Mouse (Mus musculus): ENCODE measurements around the gene Wasf3.

Gene Wasf3

DNA sequence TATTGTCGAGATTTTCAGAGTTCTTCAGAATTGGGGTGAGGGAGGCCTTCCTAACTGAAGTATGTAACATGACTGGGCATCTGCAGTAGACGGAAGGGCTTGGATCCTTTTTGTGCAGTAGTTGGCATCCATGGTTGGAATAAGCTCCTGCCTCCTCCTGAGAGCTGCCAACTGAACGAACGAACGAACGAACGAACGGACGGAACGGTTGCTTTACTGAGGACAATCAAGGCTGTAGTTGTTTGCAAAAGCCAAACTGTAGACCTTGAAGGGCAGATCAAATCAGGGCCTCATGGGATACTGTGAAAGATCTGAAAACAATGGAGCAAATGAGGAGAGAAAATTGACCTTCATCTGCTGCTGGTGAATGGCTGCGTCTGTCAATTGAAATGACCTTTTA lies 17.5 kb downstream of the Wasf3 start:
- no peak for DNase-seq

DNA sequence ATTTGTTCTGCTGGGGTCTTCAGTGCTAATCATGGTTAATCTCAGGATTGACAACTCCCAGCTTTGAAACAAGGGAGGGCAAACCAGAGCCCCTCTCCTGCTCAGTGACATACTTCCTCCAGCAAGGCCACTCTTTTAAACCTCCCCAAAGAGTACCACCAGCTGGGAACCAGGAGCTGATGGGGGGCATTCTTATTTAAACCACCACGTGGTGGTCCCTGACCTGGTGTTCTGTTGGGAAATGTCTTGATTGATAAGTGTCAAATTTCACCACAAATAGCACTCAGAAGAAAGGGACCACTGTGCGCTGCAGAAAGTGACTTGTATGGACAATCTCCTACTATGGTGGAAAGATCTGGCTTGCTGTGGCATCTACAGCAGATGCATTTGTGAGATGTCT lies 19.1 kb downstream of the Wasf3 start:
- DNase-seq: no peak

DNA sequence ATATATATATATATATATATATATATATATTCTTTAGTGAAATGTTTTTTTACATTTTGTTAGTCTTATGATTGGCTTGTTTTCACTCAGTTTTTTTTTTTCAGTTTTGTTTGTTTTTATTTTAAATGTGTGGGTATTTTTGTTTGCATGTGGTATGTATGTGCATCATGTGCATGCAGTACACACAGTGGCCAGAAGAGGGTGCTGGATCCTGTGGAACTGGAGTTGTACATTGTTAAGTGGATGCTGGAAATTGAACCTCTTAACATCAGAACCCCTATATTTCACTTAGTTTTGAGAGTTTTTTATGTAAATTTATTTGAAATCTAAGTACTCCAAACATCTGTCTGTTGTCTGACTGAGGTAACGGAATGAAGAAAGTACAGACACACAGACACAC lies 21.3 kb downstream of the Wasf3 start:
- no peak for DNase-seq

DNA sequence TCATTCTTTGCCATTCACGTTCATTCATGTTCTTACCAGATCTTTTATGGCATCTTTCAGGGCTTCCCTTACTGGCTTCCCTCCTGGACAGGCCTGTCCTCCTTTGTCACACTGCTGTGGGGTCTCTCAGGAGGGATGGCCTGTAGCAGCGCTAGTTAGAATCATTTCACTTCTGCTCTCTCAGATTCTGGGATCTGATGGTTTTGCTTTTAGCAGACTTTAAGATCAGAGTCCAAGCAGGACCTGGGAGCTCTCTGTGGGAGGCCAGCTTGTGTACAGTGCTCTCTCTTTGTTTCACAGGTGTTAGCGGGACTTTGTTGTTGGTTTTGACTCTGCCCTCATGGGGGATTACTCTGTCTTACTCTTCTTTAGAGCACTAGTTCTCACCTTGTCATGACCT lies 23.0 kb downstream of the Wasf3 start:
- DNase-seq: no peak

DNA sequence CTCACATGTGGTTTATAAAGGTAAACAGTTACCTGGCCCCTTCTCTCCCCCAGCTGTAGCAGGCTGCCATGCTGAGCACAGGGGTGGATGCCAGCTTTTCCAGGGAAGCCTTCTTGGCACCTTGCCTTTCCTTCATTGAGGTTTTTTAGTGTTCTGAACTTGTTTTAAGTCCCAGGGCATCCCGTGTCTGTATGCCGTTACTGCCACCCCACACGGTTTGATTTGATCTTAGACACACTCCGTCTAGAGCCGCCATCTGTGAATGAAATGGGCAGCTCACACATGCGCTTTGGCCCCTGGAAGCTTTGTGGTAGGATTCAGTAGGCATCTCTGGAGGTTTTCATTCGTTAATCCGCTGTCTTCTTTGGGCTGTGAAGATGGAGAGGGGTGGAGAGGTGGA lies 23.8 kb downstream of the Wasf3 start:
- DNase-seq: no peak

DNA sequence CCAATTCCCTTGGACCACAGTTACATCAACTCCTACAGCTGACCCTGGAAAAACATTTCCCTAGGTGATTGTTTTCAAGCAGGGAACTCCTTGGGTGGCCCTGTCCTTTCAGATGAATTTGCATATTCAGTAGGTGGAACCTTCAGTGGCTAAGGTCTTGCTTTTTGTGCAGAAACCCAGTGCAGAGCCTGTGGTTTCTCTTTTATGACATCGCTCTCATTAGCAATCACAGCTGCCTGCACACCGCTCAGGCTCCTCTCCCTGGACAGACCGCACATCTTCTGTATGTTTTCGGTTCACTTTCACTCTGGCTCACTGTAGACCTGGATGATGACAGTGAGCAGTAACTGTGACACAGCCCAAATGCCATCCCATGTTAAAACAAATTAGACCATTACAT lies 26.0 kb downstream of the Wasf3 start:
- DNase-seq: no peak

DNA sequence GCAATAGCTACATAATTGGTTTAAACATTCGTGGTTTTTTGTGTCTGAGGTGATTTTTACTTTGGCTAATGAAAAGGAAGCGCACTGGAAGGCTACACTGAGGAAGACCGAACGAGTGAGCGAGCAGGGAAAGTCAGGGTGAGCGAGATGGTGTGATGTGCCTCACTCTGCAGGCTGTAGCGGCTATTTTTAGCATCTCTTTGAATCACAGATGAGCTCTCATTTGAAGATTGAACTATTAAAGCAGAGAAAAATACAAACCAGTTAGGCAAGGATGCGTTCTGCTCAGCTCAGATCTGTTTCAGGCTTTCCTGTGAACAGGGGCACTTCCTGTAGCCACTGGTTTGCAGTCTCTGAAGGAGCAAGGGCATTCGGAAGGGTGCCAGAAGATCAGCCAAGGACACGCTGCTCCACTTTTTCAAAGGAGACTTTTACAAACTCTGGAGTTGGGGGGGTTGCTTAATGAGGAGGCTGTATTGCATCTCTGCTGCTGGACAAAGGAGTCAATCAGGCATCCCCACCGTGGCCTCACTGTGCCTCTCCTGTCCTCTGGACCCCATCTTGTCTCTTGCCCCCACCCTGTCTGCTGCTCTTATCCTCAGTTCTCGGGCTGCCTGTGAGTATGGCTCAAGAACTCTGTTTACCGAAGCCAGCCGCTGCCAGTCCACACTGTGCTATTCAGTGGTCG lies 28.1 kb downstream of the Wasf3 start:
- DNase-seq: peak; percentile 75

DNA sequence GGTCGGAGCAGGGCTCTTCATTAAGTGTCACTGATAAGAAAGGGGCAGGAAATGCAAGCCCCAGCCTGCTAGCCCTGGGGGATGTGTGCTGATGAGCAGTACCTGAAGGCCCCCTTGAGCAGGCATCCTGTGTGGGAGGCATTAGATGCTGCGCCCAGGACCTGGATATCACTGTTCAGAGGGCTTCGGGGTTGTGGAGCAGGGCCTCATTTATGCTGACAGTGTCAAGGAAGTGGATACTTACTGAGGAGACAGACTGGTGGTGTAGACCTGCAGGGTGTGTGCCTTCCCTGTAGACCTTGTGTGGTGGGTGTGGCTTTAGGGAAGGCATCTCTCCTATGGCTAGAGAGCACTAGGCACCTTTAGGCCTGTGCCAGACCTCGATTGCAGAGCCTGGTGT lies 29.8 kb downstream of the Wasf3 start:
- DNase-seq: no peak

DNA sequence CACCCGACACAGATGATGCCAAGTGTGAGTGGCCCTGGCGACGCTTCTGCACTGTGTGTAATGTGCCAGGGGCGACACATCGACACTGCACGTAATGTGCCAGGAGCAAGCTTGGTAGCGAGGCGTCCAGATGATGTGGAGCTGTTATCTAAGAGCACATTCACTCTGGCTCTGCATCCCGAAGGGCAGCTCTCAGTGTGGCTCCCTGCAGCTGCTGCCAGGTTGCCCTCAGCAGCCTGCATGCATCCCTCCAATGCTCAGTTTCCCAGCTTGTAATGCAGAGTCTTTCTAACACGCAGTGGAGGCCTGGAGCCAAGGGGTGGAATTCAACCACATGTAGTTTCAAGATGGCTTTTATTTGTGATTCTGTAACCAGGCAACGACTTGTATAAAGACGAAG lies 30.4 kb downstream of the Wasf3 start:
- peak; percentile 57 for DNase-seq

DNA sequence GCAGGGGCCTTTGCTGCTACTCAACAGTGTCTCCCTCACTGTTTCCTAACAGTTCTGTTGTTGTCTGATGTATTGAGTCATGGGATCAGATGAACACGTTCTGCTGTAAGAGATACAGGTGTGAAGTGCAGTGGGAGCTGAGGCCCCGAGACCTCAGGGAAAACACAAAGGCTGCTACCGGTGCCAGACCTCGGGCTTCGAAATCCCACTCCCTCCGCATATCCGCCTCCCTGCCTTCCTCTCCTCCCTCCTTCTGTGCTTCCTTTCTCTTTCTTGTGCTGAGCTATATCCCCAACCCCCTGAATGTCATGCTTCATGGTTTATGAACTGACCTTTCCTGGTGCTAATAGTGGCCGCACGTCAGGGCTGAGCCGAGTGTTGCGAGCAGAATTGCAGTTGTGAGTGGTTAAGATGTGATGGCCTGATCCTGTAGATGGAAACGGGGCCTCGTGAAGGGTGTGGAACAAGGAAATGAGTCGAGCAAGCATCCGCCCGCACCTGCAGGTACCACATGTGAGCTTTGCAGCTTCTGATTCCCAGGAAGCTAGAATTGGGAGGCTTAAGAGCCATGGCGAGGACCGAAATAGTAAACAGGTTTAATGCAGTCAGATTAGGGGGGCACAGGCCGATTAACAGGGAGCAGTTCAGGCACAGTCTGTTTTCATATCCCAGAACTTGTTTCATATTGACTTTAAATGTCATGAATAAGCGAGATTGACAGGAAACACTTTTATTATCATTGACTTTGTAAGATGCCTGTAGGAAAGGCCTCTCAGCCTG lies 31.7 kb downstream of the Wasf3 start:
- peak; percentile 4 for DNase-seq

DNA sequence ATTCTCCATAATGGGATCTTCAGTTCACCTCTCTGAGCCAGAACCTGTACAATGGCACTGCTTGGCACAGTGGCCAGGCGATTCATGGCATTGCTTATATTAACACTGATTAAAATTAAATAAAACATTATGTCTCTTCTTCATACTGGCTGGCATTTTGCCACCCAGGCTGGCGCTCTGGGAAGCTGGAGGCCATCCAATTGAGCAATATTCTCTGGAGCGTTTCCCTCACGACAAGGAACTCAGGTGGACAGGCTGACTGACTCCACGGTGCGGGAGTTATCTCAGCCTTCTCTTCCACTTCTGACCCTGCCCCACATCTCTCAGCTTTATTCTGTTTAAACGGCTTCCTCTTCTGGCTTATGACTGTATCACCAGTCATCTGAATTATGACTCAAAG lies 33.3 kb downstream of the Wasf3 start:
- DNase-seq: no peak

DNA sequence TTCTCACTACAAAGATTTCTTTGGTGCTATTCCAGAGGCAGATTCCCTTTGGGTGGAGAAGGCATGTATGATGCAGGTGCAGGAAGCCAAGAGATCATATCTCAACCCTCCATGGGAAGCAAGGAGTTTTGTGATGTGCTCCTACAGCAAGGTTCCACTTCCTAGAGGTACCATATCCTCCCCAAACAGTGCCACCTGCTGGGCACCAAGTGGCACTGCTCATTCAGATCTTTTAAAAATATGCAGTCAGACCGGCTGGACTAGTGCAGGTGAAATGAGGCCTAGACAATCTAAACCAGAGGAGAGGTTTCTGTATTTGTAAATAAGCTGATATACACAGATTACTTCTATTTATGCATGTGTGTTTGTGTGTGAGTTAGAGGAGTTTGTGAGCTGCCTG lies 35.3 kb downstream of the Wasf3 start:
- no peak for DNase-seq

DNA sequence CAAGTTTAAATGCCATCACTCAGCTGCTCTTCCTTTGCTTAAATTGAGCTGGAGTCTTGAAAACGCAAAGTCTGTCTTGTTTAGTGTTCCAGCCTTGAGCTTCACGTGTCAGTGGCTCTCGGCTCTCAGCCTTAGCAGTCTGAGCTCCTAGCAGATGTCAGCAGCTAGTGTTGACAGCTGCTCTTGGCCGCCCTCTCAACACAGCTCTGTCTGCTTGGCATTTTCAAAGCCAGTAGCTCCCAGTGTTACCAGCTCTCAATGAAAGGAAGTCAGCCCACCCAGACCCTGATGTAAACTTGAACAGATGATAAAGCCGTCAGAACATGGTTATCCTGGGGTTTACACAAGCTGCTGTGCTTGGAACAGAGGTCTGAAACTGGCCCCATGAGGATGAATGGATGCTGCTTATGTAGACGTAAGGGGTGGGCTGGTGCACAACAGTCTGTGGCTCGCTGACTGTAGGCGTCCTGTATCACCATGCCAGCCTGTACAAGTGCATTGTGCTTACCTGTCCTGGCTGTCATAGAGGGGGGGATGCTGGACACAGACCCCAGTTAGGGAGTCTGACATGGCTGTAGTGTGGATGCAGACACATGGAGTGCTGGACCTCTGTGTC lies 40.0 kb downstream of the Wasf3 start:
- peak; percentile 85 for DNase-seq

DNA sequence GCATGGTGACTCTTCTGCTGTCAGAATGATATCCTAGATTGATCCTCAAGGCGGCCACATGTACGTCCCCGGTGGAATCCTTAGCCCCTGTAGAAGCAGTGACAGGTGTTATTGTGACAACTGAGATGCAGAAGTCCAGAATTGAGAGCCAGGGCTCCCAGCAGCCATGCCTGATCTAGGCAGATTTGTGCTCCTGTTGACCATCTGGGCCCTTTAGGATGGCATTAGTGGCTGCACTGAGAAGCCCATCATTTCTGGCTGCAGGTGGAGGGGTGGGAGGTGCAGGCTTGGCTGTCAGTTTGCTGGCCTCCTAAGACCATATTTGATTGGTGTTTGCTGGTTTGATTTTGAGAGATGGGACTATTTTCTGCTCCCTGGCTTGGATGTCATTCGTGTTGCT lies 40.9 kb downstream of the Wasf3 start:
- no peak for DNase-seq

DNA sequence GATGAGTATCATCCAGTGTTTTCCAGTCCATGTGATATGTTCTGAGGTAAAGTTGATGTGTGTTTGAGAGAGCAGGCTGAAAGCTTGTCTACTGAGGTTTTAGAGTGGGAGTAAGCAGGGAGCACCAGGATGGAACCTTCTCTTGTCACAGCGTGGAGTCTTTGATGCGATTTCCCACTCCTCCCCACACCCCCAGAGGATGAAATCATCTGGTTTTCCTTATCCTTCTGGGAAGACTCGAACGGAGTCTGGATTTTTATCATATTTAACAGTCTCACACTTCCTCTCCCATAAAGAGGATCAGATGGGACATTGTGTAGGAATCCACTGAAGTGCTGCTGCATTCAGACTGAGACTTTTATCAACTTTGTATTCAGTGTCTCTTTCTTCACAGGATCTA lies 43.3 kb downstream of the Wasf3 start:
- DNase-seq: no peak

DNA sequence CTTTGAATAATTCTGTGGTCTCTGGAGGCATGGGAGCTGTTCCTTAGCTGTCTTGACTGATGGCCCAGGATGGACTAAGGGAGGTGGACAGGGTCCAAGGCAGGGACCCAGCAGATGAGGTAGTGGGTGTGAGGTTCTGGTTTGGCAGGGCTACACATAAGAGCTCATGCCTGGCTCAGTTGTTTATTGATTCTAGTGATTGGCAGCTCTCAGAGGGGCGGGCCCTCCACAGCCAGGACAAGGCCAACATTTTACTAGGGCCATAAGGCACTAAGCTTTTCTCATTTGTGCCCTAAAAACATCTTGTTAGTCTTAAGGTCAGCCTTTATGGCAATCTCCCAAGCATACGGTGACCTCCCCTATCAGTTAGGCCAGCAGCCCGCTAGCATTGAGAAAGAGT lies 47.0 kb downstream of the Wasf3 start:
- no peak for DNase-seq

DNA sequence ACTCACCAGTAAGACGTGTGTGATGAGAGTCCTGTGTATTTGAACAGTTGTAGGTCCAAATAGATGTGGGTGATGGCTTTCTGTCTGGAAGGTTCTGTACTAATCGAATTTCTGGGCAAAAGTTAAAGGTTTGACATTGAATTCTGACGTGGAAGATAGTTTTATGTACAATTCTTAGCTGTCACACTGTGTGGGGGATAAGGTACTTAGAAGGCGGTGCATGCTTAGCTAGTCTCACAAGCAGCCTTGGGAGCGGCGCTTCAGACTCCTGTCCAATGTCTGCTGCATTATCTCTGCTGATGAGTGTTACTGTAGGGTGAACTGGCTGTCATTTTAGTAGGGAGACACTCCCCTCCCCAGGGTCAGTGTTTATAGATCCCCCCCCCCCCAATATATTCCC lies 47.7 kb downstream of the Wasf3 start:
- no peak for DNase-seq

DNA sequence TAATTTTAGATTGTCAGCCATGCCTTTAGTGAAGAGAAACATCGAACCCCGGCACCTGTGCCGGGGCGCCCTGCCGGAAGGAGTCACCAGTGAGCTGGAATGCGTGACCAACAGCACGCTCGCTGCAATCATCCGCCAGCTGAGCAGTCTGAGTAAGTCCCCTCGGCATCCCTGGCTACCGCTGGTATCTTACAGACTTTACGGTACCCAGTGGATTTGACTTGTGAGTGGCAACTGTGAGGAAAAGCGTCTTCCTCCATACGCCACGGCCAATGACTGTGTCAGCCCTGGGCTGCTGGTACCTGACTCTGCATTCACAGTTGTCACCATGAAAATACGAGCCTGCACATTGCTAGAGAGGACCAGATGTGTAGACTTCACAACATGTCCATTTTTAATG lies 50.5 kb downstream of the Wasf3 start:
- no peak for DNase-seq

DNA sequence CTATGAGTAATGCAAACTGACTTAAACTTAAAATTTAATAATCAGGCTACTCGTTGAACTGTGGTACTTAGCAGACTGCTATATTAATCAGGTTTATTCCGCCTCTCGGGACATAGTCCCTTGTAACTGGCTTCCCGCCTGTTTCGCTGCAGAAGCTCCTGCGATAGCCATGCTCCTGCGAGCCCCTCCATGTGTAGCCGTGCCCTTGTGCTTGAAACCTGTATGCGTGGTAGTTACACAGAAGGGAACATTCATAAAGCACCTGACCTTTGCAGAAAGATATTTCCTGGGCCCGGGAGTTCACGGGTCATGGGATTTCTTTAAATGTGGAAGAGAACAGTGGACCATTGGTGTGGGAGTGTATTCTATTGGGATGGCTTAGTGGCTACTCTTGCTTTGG lies 52.0 kb downstream of the Wasf3 start:
- no peak for DNase-seq

DNA sequence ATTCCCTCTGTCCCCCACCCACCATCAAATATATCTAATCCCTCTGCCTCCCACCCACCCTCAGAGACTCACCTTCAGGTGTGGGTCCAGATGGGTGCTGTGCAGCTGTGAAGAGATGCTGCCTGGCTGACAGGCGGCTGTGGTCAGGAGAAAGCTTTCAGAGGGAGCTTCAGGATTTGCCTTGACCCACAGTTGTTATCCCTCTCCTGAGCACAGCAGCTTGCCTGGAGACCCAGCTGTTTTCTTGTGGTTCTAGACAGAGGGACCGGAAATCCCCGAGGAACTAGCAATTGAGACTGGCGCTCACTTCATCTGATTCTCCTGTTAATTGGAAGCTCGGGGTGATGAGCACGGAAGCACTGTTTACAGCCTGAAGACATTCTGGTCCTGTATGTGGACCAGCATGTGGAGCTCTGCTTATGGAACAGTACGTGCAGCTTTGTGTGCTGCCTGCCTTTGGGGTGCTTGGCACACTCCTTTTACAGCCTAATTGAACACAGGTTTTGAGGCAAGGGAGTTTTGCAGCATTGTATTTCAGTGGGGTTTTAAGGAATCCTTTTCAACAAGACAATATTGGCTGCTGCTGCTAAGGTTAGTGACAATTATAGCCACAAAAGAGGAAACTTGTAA lies 54.5 kb downstream of the Wasf3 start:
- DNase-seq: no peak

DNA sequence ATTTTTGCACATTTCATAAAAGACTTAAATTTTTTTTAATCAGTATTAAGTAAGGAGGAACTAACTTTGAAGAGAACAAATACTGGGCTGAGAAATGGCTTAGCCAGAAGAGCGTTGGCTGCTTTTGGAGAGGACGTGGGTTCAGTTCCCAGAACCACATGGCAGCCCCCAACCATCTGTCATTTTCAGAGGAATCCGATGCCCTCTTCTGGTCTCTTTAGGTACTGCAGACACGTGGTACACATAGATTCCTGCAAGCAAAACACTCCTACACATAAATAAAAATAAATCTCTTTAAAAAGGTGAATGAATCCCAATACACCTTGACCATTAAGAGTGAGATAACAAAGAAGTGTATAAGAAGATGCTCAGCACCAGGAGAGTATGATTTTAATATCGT lies 55.5 kb downstream of the Wasf3 start:
- DNase-seq: no peak

DNA sequence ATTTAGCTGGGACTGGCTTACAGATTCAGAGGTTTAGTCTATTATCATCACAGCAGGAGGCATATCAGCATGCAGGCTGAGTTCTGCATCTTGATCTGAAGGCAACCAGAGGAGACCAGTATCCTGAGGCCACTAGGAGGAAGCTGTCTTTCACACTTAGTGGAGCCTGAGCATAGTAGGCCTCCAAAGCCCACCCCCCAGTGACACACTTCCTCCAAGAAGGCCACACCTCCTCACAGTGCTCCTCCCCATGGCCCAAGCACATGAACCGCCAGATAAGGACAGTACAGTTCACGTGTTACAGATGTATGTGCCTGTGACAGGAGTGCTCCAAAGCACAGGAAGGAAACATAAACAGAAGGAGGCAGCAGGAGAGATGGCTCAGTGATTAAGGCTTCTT lies 58.0 kb downstream of the Wasf3 start:
- no peak for DNase-seq

DNA sequence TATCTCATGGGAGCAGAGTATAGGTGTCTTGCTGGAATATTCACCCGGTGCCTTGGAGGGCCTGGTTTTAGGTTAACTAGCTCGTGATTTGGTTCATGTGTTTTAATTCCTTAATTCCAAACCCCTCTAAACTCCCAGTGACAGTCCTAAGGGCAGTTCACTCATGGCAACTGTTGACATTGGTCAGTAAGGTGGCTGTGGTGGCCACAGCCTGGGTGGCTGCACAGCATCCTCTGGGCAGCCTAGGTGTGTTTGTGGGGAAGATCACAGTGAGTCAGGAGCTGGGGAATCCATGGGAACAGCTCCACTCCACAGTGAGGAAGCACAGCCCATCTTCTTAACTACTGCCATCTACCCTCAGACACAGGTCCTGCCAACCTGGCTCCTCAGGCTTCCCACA lies 61.8 kb downstream of the Wasf3 start:
- DNase-seq: no peak

All from layer of hippocampus, adult 9-11 months (tissue).